Mouse (Mus musculus) CH12.LX (cell line): ENCODE measurements around the gene Defb13.

Experiments
- CHD2 ChIP-seq: IDR thresholded peaks from 2 replicates; pipeline ENCODE4 v1.6.1; 2011; ENCODE audit warnings: low read length, improper control_type of control experiment
- CTCF ChIP-seq, 2 experiments: IDR thresholded peaks in 1 of 2; conservative IDR thresholded peaks in 1 of 2; 2 replicates each; pipeline ENCODE4 v1.5.1; 2011 to 2012; ENCODE audit warnings: low read depth in 2 of 2, low read length in 2 of 2, improper control_type of control experiment in 1 of 2, inconsistent platforms in 1 of 2, mild to moderate bottlenecking in 1 of 2, moderate library complexity in 1 of 2
- EP300 ChIP-seq: IDR thresholded peaks from 2 replicates; pipeline ENCODE4 v1.6.1; 2011; ENCODE audit warnings: low read length, improper control_type of control experiment
- JUN ChIP-seq: IDR thresholded peaks from 2 replicates; pipeline ENCODE4 v1.6.1; 2011; ENCODE audit warnings: low read depth, mild to moderate bottlenecking, low read length, improper control_type of control experiment, moderate library complexity; ENCODE audit not compliant: insufficient read depth
- MAFK ChIP-seq: IDR thresholded peaks from 2 replicates; pipeline ENCODE4 v1.6.1; 2011; ENCODE audit warnings: low read length, improper control_type of control experiment; ENCODE audit not compliant: insufficient replicate concordance
- MAX ChIP-seq: IDR thresholded peaks from 2 replicates; pipeline ENCODE4 v1.6.1; 2011; ENCODE audit warnings: low read length, improper control_type of control experiment
- MEF2A ChIP-seq: IDR thresholded peaks from 2 replicates; pipeline ENCODE4 v1.6.1; 2014; ENCODE audit warnings: low read depth, mild to moderate bottlenecking, inconsistent platforms, low read length, improper control_type of control experiment, borderline replicate concordance
- POLR2A ChIP-seq: IDR thresholded peaks from 2 replicates; pipeline ENCODE4 v1.6.1; 2011; ENCODE audit warnings: low read depth, mild to moderate bottlenecking, improper control_type of control experiment, low read length
- RCOR1 ChIP-seq: conservative IDR thresholded peaks from 2 replicates; pipeline ENCODE4 v1.6.1; 2012; ENCODE audit warnings: low read depth, mild to moderate bottlenecking, inconsistent platforms, low read length, improper control_type of control experiment
- TBP ChIP-seq: conservative IDR thresholded peaks from 2 replicates; pipeline ENCODE4 v1.6.1; 2011; ENCODE audit warnings: low read depth, low read length, improper control_type of control experiment
- TCF12 ChIP-seq: IDR thresholded peaks from 2 replicates; pipeline ENCODE4 v1.6.1; 2014; ENCODE audit warnings: low read depth, mild to moderate bottlenecking, inconsistent platforms, low read length, improper control_type of control experiment
- UBTF ChIP-seq: IDR thresholded peaks from 2 replicates; pipeline ENCODE4 v1.6.1; 2012; ENCODE audit warnings: low read depth, mild to moderate bottlenecking, inconsistent platforms, low read length, improper control_type of control experiment, moderate library complexity
- USF1 ChIP-seq: IDR thresholded peaks from 2 replicates; pipeline ENCODE4 v1.6.1; 2014; ENCODE audit warnings: low read depth, mild to moderate bottlenecking, inconsistent platforms, low read length, improper control_type of control experiment

GRCm38 (mm10) chr8:21958414-21958813 lies 11.9 kb downstream of the Defb13 start, which contains the start of gene Fam90a1a:
- TF ChIP-seq CHD2, result no peak
- no peak for TF ChIP-seq MEF2A
- no peak for TF ChIP-seq RCOR1
- TF ChIP-seq CTCF (conservative IDR thresholded peaks at IDR 0.05 in 1 of 2, IDR thresholded peaks at IDR 0.05 in 1 of 2; ENCODE audit: low read depth in 2 of 2, low read length in 2 of 2), result no peak
- no peak for TF ChIP-seq USF1
- no peak for TF ChIP-seq UBTF
- no peak for TF ChIP-seq MAX
- no peak for TF ChIP-seq JUN
- no peak for TF ChIP-seq TBP
- no peak for TF ChIP-seq TCF12
- no peak for TF ChIP-seq EP300
- no peak for TF ChIP-seq MAFK
- no peak for TF ChIP-seq POLR2A
